Mouse (Mus musculus) heart, postnatal 25 days (tissue): Measurements from ENCODE around the gene Gm21732. TPM values are rescaled to one million over a fixed set of nuclear protein-coding genes. Genes with fewer than 3 reads are reported as not detected.
"Not testable (repeated sequence)": the region's sequence is repeated elsewhere in the genome, so short reads cannot be mapped to it uniquely, and the experiment has no call there.

Experiments
- DNase-seq: peaks from one replicate; pipeline ENCODE4 v3.0.0; 2022; ENCODE audit warnings: low spot score
- intact Hi-C: fragments of 180-260 bp; cut with DNase I; formaldehyde crosslinking; loops from one replicate; pipeline ENCODE4 v1.15.1; 2025
- total RNA-seq, 2 experiments: library from RNA; stranded (reverse); gene quantifications; 2 replicates each; pipeline ENCODE4 v1.2.3; 2021

Gene Gm21732
- total RNA-seq, result not detected

DNA sequence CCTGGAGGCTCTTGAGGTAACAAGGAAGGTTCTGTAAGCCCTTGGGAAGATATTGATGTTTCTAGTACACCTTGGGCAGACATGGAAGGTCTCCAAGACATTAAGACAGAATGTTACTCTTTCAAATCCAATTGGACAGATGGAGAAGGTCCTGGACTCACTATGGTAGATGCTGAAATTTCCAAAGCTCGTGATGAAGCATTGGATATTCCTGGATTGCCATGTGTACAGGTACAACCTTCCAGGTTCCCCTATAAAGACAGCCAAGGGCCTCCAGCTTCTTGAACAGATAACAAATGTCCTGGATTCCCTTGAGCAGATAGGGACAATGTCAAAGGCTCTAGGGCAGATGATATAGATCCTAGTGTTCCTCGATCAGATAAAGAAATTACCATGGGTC is at the start of gene Gm21732:
Gene Gm21732, minus strand, starts transcription at position 101 of the 400 bp plus-strand sequence.
- DNase-seq, intact Hi-C loops: not testable (repeated sequence)

Other genes starting within 250 kb of the Gm21732 start
- not detected for gene Gm20897, start 73.5 kb downstream of the Gm21732 start, total RNA-seq